Mouse (Mus musculus) ZHBTc4 (cell line): ENCODE results near the gene Ccdc106.

ENCODE experiments used
- DNase-seq: peaks from one replicate; pipeline ENCODE4 v3.0.0-alpha.2; 2011; ENCODE audit warnings: low read depth, low spot score

Gene Ccdc106

DNA sequence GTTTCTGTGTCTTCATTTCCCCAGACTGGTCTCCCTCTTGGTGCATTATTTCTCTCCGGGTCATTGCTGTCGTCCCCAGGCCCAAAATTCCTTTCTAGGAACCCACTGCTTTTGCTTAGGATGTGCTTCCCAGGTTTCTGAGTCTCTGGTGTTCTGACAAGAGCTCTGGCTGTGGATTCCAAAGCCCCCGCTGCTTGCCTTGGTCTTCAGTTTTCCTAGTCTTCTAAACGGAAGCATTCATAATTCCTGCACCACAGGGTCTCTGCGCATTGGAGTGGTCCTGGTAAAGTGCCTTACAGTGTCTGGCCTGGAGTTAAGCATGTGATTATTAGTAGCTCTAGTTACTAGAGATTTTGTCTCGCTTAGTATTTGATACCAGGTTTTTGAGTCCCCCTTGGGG lies 60.5 kb downstream of the Ccdc106 start:
- DNase-seq, result no peak

DNA sequence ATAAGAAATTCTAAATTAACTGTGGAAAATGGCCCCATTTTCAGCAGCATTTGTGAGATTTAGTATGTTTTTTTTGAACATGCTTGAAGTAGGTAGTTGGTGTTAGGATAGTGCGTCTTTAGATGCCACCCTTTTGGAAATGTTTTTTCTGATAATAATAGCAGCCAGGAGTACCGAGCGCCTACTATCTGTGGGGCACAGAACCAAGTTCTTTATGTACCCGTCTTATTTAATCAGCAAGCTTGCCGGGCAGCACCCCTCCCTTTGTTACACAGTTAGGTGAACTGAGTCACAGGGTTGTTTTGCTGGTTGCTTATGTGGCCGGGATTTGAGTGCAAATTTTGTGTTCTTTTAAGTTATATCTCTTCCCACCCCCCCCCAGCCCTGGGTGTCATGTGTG lies 60.9 kb downstream of the Ccdc106 start:
- no peak for DNase-seq

- no peak for DNase-seq
These were observed 61.6 kb downstream of the Ccdc106 start for GRCm38 (mm10) chr7:5081939-5082338.

DNA sequence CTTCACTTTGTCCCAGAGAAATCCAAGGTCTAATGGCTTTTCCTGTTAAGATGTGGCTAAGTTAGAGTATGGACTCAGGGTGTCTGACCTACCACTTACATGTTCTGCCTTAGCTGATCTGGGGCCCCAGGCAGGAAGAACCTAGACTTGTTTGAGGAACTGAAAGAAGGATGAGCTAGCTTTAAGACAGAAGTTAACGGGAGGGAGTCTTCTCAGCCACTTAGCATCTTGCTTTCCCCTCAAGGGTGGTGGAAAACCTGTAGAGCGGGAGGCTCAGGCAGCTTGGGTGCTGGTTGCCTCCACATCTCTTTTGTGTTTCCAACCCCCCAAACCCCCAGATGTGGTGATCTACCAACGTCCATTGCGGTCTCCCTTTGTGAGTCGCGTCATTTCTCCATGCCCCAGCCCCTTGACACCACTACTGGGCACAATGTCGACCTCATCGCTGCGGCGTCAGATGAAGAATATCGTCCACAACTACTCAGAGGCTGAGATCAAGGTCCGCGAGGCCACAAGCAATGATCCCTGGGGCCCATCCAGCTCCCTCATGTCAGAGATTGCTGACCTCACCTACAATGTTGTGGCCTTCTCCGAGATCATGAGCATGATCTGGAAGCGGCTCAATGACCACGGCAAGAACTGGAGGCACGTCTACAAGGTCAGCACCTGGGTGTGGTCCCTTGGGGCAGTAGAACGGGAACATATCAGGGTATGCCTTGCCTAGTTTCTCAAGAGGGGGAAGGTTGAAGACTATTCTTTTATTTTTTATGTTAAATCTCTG lies 63.2 kb downstream of the Ccdc106 start:
- no peak for DNase-seq

DNA sequence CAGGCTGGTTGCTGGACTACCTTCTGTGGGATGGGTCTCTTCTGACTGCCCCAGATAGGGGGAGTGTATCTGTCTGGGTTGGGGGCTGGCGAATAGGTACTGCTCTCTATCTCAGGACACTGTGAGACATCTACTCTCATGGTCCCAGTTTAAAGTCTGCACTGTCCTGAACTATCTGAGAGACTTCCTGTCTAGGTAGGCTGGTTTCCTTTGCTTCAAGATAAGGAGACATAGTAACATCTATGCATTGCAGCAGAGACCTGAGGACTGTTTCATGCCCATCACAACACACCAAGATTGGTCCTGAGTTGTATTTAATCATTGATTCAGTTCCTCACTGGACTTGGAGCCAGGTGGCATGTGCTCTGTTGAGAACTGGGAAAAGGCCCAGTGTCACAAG lies 65.2 kb downstream of the Ccdc106 start:
- no peak for DNase-seq

GRCm38 (mm10) chr7:5086921-5087440 lies 66.6 kb downstream of the Ccdc106 start:
- no peak for DNase-seq

DNA sequence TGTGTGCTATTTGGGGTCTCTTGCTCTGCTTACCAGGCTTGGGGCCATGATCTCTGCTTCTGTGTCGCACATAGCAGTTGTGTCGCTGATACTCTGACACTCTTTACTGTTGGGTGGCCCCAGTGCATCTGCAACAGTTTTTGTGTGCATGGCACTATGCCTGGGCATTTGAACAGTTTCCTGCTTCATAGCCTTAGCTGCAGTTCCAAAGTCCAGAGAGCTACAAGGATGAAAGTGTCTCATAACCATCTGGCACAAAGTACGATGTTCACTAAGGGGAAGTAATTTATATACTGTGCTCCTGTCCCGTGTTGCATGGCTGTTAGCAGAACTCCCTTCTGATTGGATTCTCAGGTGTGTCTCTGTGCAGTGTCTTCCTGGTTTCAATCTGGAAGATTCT lies 67.5 kb downstream of the Ccdc106 start:
- DNase-seq, result no peak

DNA sequence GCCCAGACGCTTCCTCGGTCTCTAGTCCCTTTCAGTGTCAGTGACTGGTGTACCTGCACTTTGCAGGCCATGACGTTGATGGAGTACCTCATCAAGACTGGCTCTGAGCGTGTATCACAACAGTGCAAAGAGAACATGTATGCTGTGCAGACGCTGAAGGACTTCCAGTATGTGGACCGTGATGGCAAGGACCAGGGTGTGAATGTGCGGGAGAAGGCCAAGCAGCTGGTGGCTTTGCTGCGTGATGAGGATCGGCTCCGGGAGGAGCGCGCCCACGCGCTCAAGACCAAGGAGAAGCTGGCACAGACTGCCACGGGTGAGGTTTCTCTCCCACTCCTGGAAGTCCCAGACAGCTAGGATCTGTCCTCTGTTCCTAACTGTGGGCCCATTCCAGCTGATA lies 69.5 kb downstream of the Ccdc106 start:
- no peak for DNase-seq

DNA sequence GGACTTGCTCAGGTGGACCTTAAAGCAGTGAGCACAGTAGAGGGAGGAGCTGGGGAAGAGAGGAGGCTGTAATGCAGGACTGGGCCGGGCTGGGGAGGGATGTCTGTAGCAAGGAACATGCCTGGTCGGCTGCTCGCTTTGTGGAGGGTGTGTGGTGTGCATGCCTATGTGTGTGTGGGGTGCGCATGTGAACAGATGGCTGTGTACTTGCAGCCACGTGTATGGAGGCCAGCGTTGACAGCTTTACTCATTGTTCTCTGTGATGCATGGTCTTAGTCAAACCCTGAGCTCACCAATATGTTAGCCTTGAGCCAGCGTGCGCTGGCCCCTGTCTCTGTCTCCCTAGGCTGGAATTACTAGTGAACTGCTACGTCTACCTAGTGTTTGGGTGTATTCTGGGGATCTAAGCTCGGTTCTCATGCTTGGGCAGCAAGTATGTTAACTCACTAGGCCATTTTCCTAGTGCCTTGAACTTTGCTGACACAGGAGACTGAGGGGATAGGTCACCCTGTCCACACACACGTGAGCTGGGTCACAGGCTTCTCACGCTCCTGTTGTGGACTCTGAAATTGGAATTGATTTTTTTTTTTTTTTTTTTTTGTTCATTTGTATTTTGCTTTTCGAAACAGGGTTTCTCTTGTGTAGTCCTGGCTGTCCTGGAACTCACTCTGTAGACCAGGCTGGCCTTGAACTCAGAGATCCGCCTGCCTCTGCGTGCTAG lies 70.8 kb downstream of the Ccdc106 start:
- DNase-seq, result no peak

DNA sequence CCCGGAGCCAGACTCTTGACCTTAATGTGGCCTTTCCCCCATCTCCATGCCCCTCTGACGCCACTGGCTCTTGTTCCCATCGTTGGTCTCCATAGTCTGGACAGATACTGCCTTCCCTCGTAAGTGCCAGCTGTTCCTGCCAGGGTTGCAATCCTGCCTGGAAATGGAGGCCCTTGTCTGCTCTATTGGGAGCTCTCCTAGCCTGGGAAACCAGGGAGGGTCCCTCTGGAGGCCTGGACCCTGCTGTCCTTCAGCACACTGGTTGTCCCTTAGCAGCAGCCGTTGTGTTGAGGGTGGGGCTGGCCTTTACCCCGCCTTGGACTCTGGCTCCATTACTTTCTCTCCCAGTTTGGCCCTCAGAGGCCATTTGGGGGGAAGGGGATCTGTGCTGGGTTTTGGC lies 72.0 kb downstream of the Ccdc106 start:
- DNase-seq, result no peak

GRCm38 (mm10) chr7:5092831-5093510 lies 72.6 kb downstream of the Ccdc106 start:
- no peak for DNase-seq

DNA sequence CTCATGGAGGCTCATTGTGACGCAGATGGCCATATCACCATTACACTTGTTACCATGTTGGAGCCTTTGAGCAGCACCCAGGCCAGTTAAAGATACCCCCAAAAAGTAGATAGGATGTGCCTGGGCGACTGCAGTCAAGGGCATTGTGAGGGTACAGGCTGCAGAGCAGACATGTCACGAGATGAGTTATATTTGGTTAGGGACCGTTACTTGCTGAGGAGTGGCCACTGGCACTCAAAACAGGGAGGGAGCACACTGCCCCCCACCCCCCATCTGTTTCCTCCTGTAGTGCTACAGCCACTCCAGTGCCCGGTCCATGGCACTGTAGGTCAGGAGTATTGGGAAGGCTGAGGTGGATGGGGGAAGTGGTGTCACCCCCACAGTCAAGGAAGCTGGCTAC lies 78.4 kb downstream of the Ccdc106 start:
- DNase-seq, result no peak

GRCm38 (mm10) chr7:5099796-5100195 lies 79.4 kb downstream of the Ccdc106 start:
- peak; percentile 62 for DNase-seq

GRCm38 (mm10) chr7:5101066-5101663 lies 80.8 kb downstream of the Ccdc106 start:
- DNase-seq, result no peak

DNA sequence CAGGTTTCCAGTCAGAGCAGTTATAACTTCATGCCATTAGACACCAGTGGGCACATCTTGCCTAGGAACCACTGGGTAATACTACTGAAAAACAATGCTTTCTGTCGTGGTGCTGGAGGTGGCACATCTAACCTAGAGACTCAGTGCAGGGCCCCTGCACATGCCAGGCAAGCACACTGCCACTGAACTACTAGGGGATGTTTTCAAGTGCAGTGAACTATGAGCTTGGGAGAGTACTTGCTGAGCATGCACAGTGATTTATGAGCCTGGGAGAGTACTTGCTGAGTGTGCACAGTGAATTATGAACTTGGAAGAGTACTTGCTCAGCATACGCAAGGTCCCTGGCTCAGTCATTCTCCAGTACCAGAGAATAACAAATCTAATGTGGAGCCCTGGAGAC lies 82.2 kb downstream of the Ccdc106 start:
- DNase-seq, result no peak

DNA sequence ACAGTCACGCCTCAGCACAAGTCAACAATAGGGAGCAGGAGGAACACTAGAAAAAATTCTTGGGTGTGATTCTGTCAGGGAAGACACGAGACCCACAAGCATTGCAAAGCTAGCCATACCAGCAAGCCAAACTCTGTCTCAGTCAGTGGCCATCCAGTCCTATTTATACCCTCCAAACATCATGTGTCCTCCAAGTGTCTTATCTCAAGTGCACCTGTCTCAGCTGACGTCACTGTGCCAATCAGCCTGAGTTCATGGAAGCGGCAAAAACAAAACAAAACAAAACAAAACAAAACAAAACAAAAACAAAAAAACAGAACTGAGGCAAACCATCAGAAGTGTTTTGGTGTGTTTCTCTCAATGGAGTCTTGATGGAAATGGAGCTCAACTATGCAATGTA lies 87.9 kb downstream of the Ccdc106 start:
- no peak for DNase-seq

- peak; percentile 65 for DNase-seq
These were observed 88.9 kb downstream of the Ccdc106 start for GRCm38 (mm10) chr7:5109301-5109700.
